Mouse (Mus musculus): ENCODE results near the gene Trim2. TPM values are rescaled to one million over a fixed set of nuclear protein-coding genes. Genes with fewer than 3 reads are reported as not detected.
A peak's percentile ranks its signal among the peaks of the same experiment; 100 is the strongest.

Gene Trim2
- polyA plus RNA-seq, 1 experiment from 2014 or later = 136 TPM

- Histone ChIP-seq H3K4me2 (replicated peaks) (no peak overlapping the region), H3K9ac (no peak overlapping the region), H3K36me3 (replicated peaks; ENCODE audit: control insufficient read depth, insufficient read depth) (peaks cover 88% of the 10 kb centered on the region), H3K27me3 (ENCODE audit: control insufficient read depth, insufficient read depth, low read length) (no peaks in the 10 kb centered on the region), H3K27ac (no peak overlapping the region), H3K9me3 (ENCODE audit: control insufficient read depth, low read length) (no peaks in the 10 kb centered on the region), H3K4me1 (replicated peaks; ENCODE audit: control insufficient read depth, insufficient read depth, low read length) (no peaks in the 10 kb centered on the region), H3K4me3 (replicated peaks; ENCODE audit: low read length) (no peak overlapping the region)
- ATAC-seq (ENCODE audit: low FRiP score) (no peak), DNase-seq (ENCODE audit: low spot score) (no peak)
- WGBS = 93% methylated on average over 3 of the region's 3 CpGs
These were observed 141.3 kb downstream of the Trim2 start for GRCm38 (mm10) chr3:84165391-84165790.

- no peaks in the 10 kb centered on the region for H3K9me3 ChIP-seq (ENCODE audit: control insufficient read depth, low read length)
- no peak overlapping the region for H3K4me3 ChIP-seq (replicated peaks; ENCODE audit: low read length)
- H3K27ac ChIP-seq = no peak overlapping the region
- H3K27me3 ChIP-seq (ENCODE audit: control insufficient read depth, insufficient read depth, low read length) = no peaks in the 10 kb centered on the region
- DNase-seq (ENCODE audit: low spot score) (no peak), ATAC-seq (ENCODE audit: low FRiP score) (no peak)
- 92% methylated on average over 4 of the region's 4 CpGs for WGBS
- no peak overlapping the region for H3K4me2 ChIP-seq (replicated peaks)
- no peak overlapping the region for H3K9ac ChIP-seq
- H3K36me3 ChIP-seq (replicated peaks; ENCODE audit: control insufficient read depth, insufficient read depth) = peaks cover 39% of the 10 kb centered on the region
- 0 out of 2 replicates have a peak, but pooled peaks cover 3% of the 10 kb centered on the region for H3K4me1 ChIP-seq (replicated peaks; ENCODE audit: control insufficient read depth, insufficient read depth, low read length)
These were observed 148.9 kb downstream of the Trim2 start for GRCm38 (mm10) chr3:84157559-84158350.

GRCm38 (mm10) chr3:84157011-84157410, 149.7 kb downstream of the Trim2 start:
- ATAC-seq (ENCODE audit: low FRiP score) (no peak), DNase-seq (ENCODE audit: low spot score) (no peak)
- peaks cover 32% of the 10 kb centered on the region for H3K36me3 ChIP-seq (replicated peaks; ENCODE audit: control insufficient read depth, insufficient read depth)
- H3K9ac ChIP-seq = no peak overlapping the region
- WGBS = 42% methylated on average over 4 of the region's 4 CpGs
- 0 out of 2 replicates have a peak, but pooled peaks cover 3% of the 10 kb centered on the region for H3K4me1 ChIP-seq (replicated peaks; ENCODE audit: control insufficient read depth, insufficient read depth, low read length)
- H3K27me3 ChIP-seq (ENCODE audit: control insufficient read depth, insufficient read depth, low read length) = no peaks in the 10 kb centered on the region
- no peak overlapping the region for H3K27ac ChIP-seq
- H3K4me3 ChIP-seq (replicated peaks; ENCODE audit: low read length) = no peak overlapping the region
- no peaks in the 10 kb centered on the region for H3K9me3 ChIP-seq (ENCODE audit: control insufficient read depth, low read length)
- no peak overlapping the region for H3K4me2 ChIP-seq (replicated peaks)

GRCm38 (mm10) chr3:84156105-84156504, 150.6 kb downstream of the Trim2 start:
- peak overlapping the region; percentile 94 for H3K4me2 ChIP-seq (replicated peaks)
- no peak for ATAC-seq (ENCODE audit: low FRiP score)
- WGBS = 61% methylated on average over 6 of the region's 6 CpGs
- no peak for DNase-seq (ENCODE audit: low spot score)
- no peaks in the 10 kb centered on the region for H3K27me3 ChIP-seq (ENCODE audit: control insufficient read depth, insufficient read depth, low read length)
- H3K9me3 ChIP-seq (ENCODE audit: control insufficient read depth, low read length) = no peaks in the 10 kb centered on the region
- peaks cover 23% of the 10 kb centered on the region for H3K36me3 ChIP-seq (replicated peaks; ENCODE audit: control insufficient read depth, insufficient read depth)
- 0 out of 2 replicates have a peak, but pooled peaks cover 3% of the 10 kb centered on the region for H3K4me1 ChIP-seq (replicated peaks; ENCODE audit: control insufficient read depth, insufficient read depth, low read length)
- 0 out of 2 replicates have a peak overlapping the region, but pooled peaks have one; percentile 60 for H3K9ac ChIP-seq
- H3K27ac ChIP-seq = no peak overlapping the region
- peak overlapping the region; percentile 50; the same call in 1 of the 2 replicates for H3K4me3 ChIP-seq (replicated peaks; ENCODE audit: low read length)

- Histone ChIP-seq H3K4me1 (replicated peaks; ENCODE audit: control insufficient read depth, insufficient read depth, low read length) (0 out of 2 replicates have a peak, but pooled peaks cover 3% of the 10 kb centered on the region), H3K27ac (no peak within 1 kb of the TSS), H3K27me3 (ENCODE audit: control insufficient read depth, insufficient read depth, low read length) (no peaks in the 10 kb centered on the region), H3K4me3 (replicated peaks; ENCODE audit: low read length) (peak within 1 kb of the TSS; percentile 50), H3K4me2 (replicated peaks) (peak within 1 kb of the TSS; percentile 94), H3K9me3 (ENCODE audit: control insufficient read depth, low read length) (no peaks in the 10 kb centered on the region), H3K9ac (peak within 1 kb of the TSS; percentile 60), H3K36me3 (replicated peaks; ENCODE audit: control insufficient read depth, insufficient read depth) (peaks cover 20% of the 10 kb centered on the region)
- ATAC-seq (ENCODE audit: low FRiP score) (peak; percentile 96), DNase-seq (ENCODE audit: low spot score) (peak; percentile 86)
- WGBS = 0% methylated on average over 29 of the region's 29 CpGs
These were observed 151.1 kb downstream of the Trim2 start, which contains the start of gene Mnd1 for GRCm38 (mm10) chr3:84155558-84156006. Gene Mnd1, minus strand, starts transcription at chr3:84155786.

- peak; percentile 61 for ATAC-seq (ENCODE audit: low FRiP score)
These were observed 151.5 kb downstream of the Trim2 start for GRCm38 (mm10) chr3:84155146-84155545.

GRCm38 (mm10) chr3:84154721-84155141, 151.9 kb downstream of the Trim2 start:
- H3K9me3 ChIP-seq (ENCODE audit: control insufficient read depth, low read length) = no peaks in the 10 kb centered on the region
- WGBS = 19% methylated on average over 12 of the region's 12 CpGs

More at GRCm38 (mm10) chr3:84155146-84155545, 151.5 kb downstream of the Trim2 start:
- Histone ChIP-seq H3K4me2 (replicated peaks) (peak overlapping the region; percentile 94), H3K36me3 (replicated peaks; ENCODE audit: control insufficient read depth, insufficient read depth) (peaks cover 16% of the 10 kb centered on the region), H3K4me3 (replicated peaks; ENCODE audit: low read length) (peak overlapping the region; percentile 50), H3K4me1 (replicated peaks; ENCODE audit: control insufficient read depth, insufficient read depth, low read length) (0 out of 2 replicates have a peak, but pooled peaks cover 3% of the 10 kb centered on the region), H3K9ac (peak overlapping the region; percentile 60), H3K27ac (no peak overlapping the region), H3K27me3 (ENCODE audit: control insufficient read depth, insufficient read depth, low read length) (no peaks in the 10 kb centered on the region), H3K9me3 (ENCODE audit: control insufficient read depth, low read length) (no peaks in the 10 kb centered on the region)
- DNase-seq (ENCODE audit: low spot score) = no peak
- WGBS = under 1% methylated on average over 27 of the region's 27 CpGs

GRCm38 (mm10) chr3:84149831-84150230, 156.8 kb downstream of the Trim2 start:
- 92% methylated on average over 3 of the region's 3 CpGs for WGBS
- Histone ChIP-seq H3K4me2 (replicated peaks) (no peak overlapping the region), H3K36me3 (replicated peaks; ENCODE audit: control insufficient read depth, insufficient read depth) (no peaks in the 10 kb centered on the region), H3K9me3 (ENCODE audit: control insufficient read depth, low read length) (no peaks in the 10 kb centered on the region), H3K27me3 (ENCODE audit: control insufficient read depth, insufficient read depth, low read length) (no peaks in the 10 kb centered on the region), H3K9ac (no peak overlapping the region), H3K4me3 (replicated peaks; ENCODE audit: low read length) (no peak overlapping the region), H3K4me1 (replicated peaks; ENCODE audit: control insufficient read depth, insufficient read depth, low read length) (no peaks in the 10 kb centered on the region), H3K27ac (no peak overlapping the region)
- no peak for DNase-seq (ENCODE audit: low spot score)
- no peak for ATAC-seq (ENCODE audit: low FRiP score)

More at GRCm38 (mm10) chr3:84154721-84155141, 151.9 kb downstream of the Trim2 start:
- no peak overlapping the region for H3K4me3 ChIP-seq (replicated peaks; ENCODE audit: low read length)
- no peaks in the 10 kb centered on the region for H3K27me3 ChIP-seq (ENCODE audit: control insufficient read depth, insufficient read depth, low read length)
- H3K9ac ChIP-seq = no peak overlapping the region
- H3K27ac ChIP-seq = no peak overlapping the region
- H3K36me3 ChIP-seq (replicated peaks; ENCODE audit: control insufficient read depth, insufficient read depth) = peaks cover 12% of the 10 kb centered on the region
- 0 out of 2 replicates have a peak, but pooled peaks cover 3% of the 10 kb centered on the region for H3K4me1 ChIP-seq (replicated peaks; ENCODE audit: control insufficient read depth, insufficient read depth, low read length)
- H3K4me2 ChIP-seq (replicated peaks) = peak overlapping the region; percentile 94; the same call in 1 of the 2 replicates
- no peak for DNase-seq (ENCODE audit: low spot score)
- ATAC-seq (ENCODE audit: low FRiP score) = no peak

- Histone ChIP-seq H3K9ac (no peak overlapping the region), H3K9me3 (ENCODE audit: control insufficient read depth, low read length) (no peaks in the 10 kb centered on the region), H3K36me3 (replicated peaks; ENCODE audit: control insufficient read depth, insufficient read depth) (no peaks in the 10 kb centered on the region), H3K4me3 (replicated peaks; ENCODE audit: low read length) (no peak overlapping the region), H3K27ac (no peak overlapping the region), H3K27me3 (ENCODE audit: control insufficient read depth, insufficient read depth, low read length) (no peaks in the 10 kb centered on the region), H3K4me2 (replicated peaks) (no peak overlapping the region), H3K4me1 (replicated peaks; ENCODE audit: control insufficient read depth, insufficient read depth, low read length) (no peaks in the 10 kb centered on the region)
- WGBS = 83% methylated on average over 7 of the region's 7 CpGs
- no peak for ATAC-seq (ENCODE audit: low FRiP score)
- no peak for DNase-seq (ENCODE audit: low spot score)
These were observed 165.7 kb downstream of the Trim2 start for GRCm38 (mm10) chr3:84140947-84141346.

Measured in hindbrain, embryonic 14.5 days (tissue).